Mouse (Mus musculus) brain, embryonic 14.5 days (tissue): ENCODE results near the gene Nedd8.

Experiments
- CTCF ChIP-seq: fragments of 200-500 bp; IDR thresholded peaks from 2 replicates; pipeline ENCODE4 v1.5.1; 2012; ENCODE audit warnings: inconsistent platforms, mild to moderate bottlenecking, moderate library complexity, borderline replicate concordance; ENCODE audit not compliant: insufficient read depth, insufficient read length; ENCODE audit errors: extremely low read depth
- POLR2A ChIP-seq: fragments of 200-500 bp; IDR thresholded peaks from 2 replicates; pipeline ENCODE4 v1.6.1; 2012; ENCODE audit warnings: mild to moderate bottlenecking, inconsistent platforms, borderline replicate concordance; ENCODE audit not compliant: poor library complexity, insufficient read depth, insufficient read length, severe bottlenecking; ENCODE audit errors: extremely low read depth

DNA sequence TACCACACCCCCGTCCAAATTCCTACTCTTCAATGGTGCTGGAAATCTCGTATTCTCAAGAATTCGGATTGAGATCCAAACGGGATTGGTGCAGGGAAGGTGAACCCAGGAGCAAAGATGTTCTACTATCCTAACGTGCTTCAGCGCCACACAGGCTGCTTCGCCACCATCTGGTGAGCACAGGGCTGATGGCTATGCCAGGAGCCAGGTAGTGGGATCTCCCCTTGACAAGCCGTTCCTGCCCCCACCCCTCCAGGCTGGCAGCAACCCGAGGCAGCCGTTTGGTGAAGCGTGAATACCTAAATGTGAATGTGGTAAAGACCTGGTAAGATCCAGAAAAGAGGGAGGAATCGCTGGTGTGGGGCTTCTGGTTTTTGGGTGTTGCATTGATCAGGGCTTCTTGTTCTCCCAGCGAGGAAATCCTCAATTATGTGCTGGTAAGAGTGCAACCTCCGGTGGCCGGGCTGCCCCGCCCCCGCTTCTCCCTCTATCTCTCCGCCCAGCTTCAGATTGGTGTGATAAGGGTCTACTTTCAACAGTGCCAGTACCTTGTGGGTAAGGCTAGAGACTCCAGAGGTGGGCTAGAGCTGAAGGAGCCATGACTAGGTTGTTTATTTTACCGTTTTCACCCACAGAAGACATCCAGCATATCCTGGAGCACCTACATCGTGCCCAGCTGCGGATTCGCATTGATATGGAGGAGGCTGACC is 53.3 kb downstream of the Nedd8 start:
- TF ChIP-seq CTCF (no peak), POLR2A (no peak)
